In genomic region chr10:10320364-10321083, GRCm38 (mm10) we compare ENCODE assay signal across 8 mouse cellular contexts.
DNase-seq lines count a peak whose midpoint lies in the region; ATAC-seq lines count a peak whose summit lies in the region.

No protein-coding gene starts in this region.

- DNase-seq in kidney, postnatal 14 days = no peak
- DNase-seq in testis, postnatal 10 days (ENCODE audit: low spot score) = no peak
- DNase-seq in embryo, embryonic 11 days = no peak
- no peak for DNase-seq in gastrocnemius, postnatal 36 days

- no peak for ATAC-seq in kidney, embryonic 14.5 days (ENCODE audit: low FRiP score, low TSS enrichment)
- peak; percentile 58 for ATAC-seq in forebrain, embryonic 13.5 days
- no peak for ATAC-seq in liver, embryonic 15.5 days (ENCODE audit: insufficient read depth)

- H3K27ac ChIP-seq in kidney, embryonic 14.5 days (ENCODE audit: low read depth, low read length) = no peak overlapping the region
- H3K27ac ChIP-seq in brown adipose tissue, adult 24 weeks (replicated peaks; ENCODE audit: low read depth, low read length) = no peak overlapping the region
- no peak overlapping the region for H3K27ac ChIP-seq in forebrain, embryonic 13.5 days
- H3K27ac ChIP-seq in liver, embryonic 15.5 days (replicated peaks) = no peak overlapping the region

- H3K4me1 ChIP-seq in kidney, embryonic 14.5 days (ENCODE audit: control insufficient read depth, insufficient read depth, low read length) = no peaks in the 10 kb centered on the region
- no peaks in the 10 kb centered on the region for H3K4me1 ChIP-seq in brown adipose tissue, adult 24 weeks (ENCODE audit: control insufficient read depth, insufficient read depth, insufficient read length, low read length)
- H3K4me1 ChIP-seq in forebrain, embryonic 13.5 days = peaks cover 11% of the 10 kb centered on the region; the same call in 1 of the 2 replicates
- H3K4me1 ChIP-seq in liver, embryonic 15.5 days (replicated peaks) = no peaks in the 10 kb centered on the region

- peak overlapping the region; percentile 24; the same call in 1 of the 2 replicates for H3K4me2 ChIP-seq in kidney, embryonic 14.5 days (replicated peaks; ENCODE audit: low read depth, low read length)
- H3K4me2 ChIP-seq in forebrain, embryonic 13.5 days = peak overlapping the region; percentile 54
- peak overlapping the region; percentile 41 for H3K4me2 ChIP-seq in liver, embryonic 15.5 days

- H3K9me3 ChIP-seq in kidney, embryonic 14.5 days (ENCODE audit: control insufficient read depth, low read length) = no peaks in the 10 kb centered on the region
- H3K9me3 ChIP-seq in forebrain, embryonic 13.5 days (replicated peaks) = no peaks in the 10 kb centered on the region
- no peaks in the 10 kb centered on the region for H3K9me3 ChIP-seq in liver, embryonic 15.5 days (replicated peaks)

- no peaks in the 10 kb centered on the region for H3K36me3 ChIP-seq in kidney, embryonic 14.5 days (ENCODE audit: control insufficient read depth, insufficient read depth, low read length)
- no peaks in the 10 kb centered on the region for H3K36me3 ChIP-seq in forebrain, embryonic 13.5 days (ENCODE audit: poor library complexity, severe bottlenecking)
- no peaks in the 10 kb centered on the region for H3K36me3 ChIP-seq in liver, embryonic 15.5 days (replicated peaks)

- intact Hi-C loops in gastrocnemius, postnatal 36 days (cut with DNase I) = loop anchor here (5.0 kb wide), 2 partner anchors 418 to 508 kb away; partner anchors contain the start of gene Stxbp5

- H3K9ac ChIP-seq in kidney, embryonic 14.5 days (ENCODE audit: low read depth, low read length) = no peak overlapping the region
- H3K9ac ChIP-seq in forebrain, embryonic 13.5 days = no peak overlapping the region
- H3K9ac ChIP-seq in liver, embryonic 15.5 days = no peak overlapping the region

- WGBS in kidney, embryonic 14.5 days = 68% methylated on average over 10 of the region's 10 CpGs
- WGBS in forebrain, embryonic 13.5 days = 27% methylated on average over 10 of the region's 10 CpGs
- 60% methylated on average over 10 of the region's 10 CpGs for whole genome bisulfite sequencing in liver, embryonic 15.5 days (ENCODE audit: insufficient replicate concordance)

- H3K4me3 ChIP-seq in kidney, embryonic 14.5 days (ENCODE audit: low read length) = peak overlapping the region; percentile 2; the same call in 1 of the 2 replicates
- peak overlapping the region; percentile 24; the same call in 1 of the 2 replicates for H3K4me3 ChIP-seq in brown adipose tissue, adult 24 weeks (ENCODE audit: insufficient read depth, low read depth, low read length)
- H3K4me3 ChIP-seq in forebrain, embryonic 13.5 days = peak overlapping the region; percentile 25
- no peak overlapping the region for H3K4me3 ChIP-seq in liver, embryonic 15.5 days (replicated peaks)

- H3K27me3 ChIP-seq in kidney, embryonic 14.5 days (ENCODE audit: control insufficient read depth, insufficient read depth, low read length) = peaks cover 3% of the 10 kb centered on the region; the same call in 1 of the 2 replicates
- H3K27me3 ChIP-seq in forebrain, embryonic 13.5 days = no peaks in the 10 kb centered on the region
- no peaks in the 10 kb centered on the region; the same call in 1 of the 2 replicates for H3K27me3 ChIP-seq in liver, embryonic 15.5 days
